Mouse (Mus musculus) heart, adult 2 months (tissue): Measurements from ENCODE around the gene Mrpl24.

Experiments
- CTCF ChIP-seq: fragments of 200-600 bp; IDR thresholded peaks from 2 replicates; pipeline ENCODE4 v1.8.1; 2022; ENCODE audit warnings: antibody characterized with exemption, mild to moderate bottlenecking, moderate library complexity
- EP300 ChIP-seq: fragments of 200-500 bp; IDR thresholded peaks from 2 replicates; pipeline ENCODE4 v1.6.1; 2011; ENCODE audit warnings: low read depth, low read length, control low read depth; ENCODE audit not compliant: insufficient read depth
- POLR2A ChIP-seq: fragments of 200-500 bp; IDR thresholded peaks from 2 replicates; pipeline ENCODE4 v1.6.1; 2011; ENCODE audit warnings: mild to moderate bottlenecking, low read depth, low read length, control low read depth; ENCODE audit not compliant: insufficient read depth

- TF ChIP-seq CTCF (no peak), EP300 (no peak), POLR2A (no peak)
Observed at GRCm38 (mm10) chr3:87891481-87891880, 27.8 kb upstream of the Mrpl24 start.
